Mouse (Mus musculus): ENCODE measurements around the gene 1110008P14Rik.
A peak's percentile ranks its signal among the peaks of the same experiment; 100 is the strongest.

1110008P14Rik gene

GRCm38 (mm10) chr2:32408429-32409424 lies 27.0 kb upstream of the 1110008P14Rik start:
- no peak for DNase-seq

GRCm38 (mm10) chr2:32407144-32407824 lies 25.5 kb upstream of the 1110008P14Rik start:
- DNase-seq, result no peak

GRCm38 (mm10) chr2:32404663-32405062 lies 22.9 kb upstream of the 1110008P14Rik start:
- DNase-seq, result peak; percentile 86 to 92

GRCm38 (mm10) chr2:32396695-32397094 lies 15.0 kb upstream of the 1110008P14Rik start:
- peak; percentile 15 to 27 for DNase-seq

GRCm38 (mm10) chr2:32395946-32396621 lies 14.3 kb upstream of the 1110008P14Rik start:
- peak; percentile 71 to 76 for DNase-seq

- peak; percentile 91 to 95 for DNase-seq
These were observed 13.8 kb upstream of the 1110008P14Rik start, which contains the start of gene Ptges2 for GRCm38 (mm10) chr2:32395484-32395945. TSS of gene Ptges2 (plus strand) at chr2:32395896.

- peak; percentile 66 to 70 for DNase-seq
These were observed 13.2 kb upstream of the 1110008P14Rik start for GRCm38 (mm10) chr2:32394973-32395372.

GRCm38 (mm10) chr2:32392063-32392462 lies 10.3 kb upstream of the 1110008P14Rik start:
- no peak for DNase-seq

- DNase-seq, result no peak
These were observed 9.1 kb upstream of the 1110008P14Rik start for GRCm38 (mm10) chr2:32390871-32391270.

GRCm38 (mm10) chr2:32389157-32389556 lies 7.4 kb upstream of the 1110008P14Rik start:
- DNase-seq, result no peak

- DNase-seq, result no peak
These were observed 6.2 kb upstream of the 1110008P14Rik start, which contains the start of gene Lcn2 for GRCm38 (mm10) chr2:32387706-32388490. TSS of gene Lcn2 (minus strand) at chr2:32388252.

GRCm38 (mm10) chr2:32382689-32383088 lies 951 bp upstream of the 1110008P14Rik start:
- no peak for DNase-seq

- DNase-seq, result peak; percentile 52 to 77
These were observed 480 bp downstream of the 1110008P14Rik start for GRCm38 (mm10) chr2:32381141-32381774.

- DNase-seq, result no peak
These were observed 1.7 kb downstream of the 1110008P14Rik start for GRCm38 (mm10) chr2:32380001-32380500.

GRCm38 (mm10) chr2:32376963-32377362 lies 4.8 kb downstream of the 1110008P14Rik start:
- no peak for DNase-seq

GRCm38 (mm10) chr2:32375317-32375940 lies 6.3 kb downstream of the 1110008P14Rik start:
- DNase-seq, result no peak

- no peak for DNase-seq
These were observed 7.5 kb downstream of the 1110008P14Rik start for GRCm38 (mm10) chr2:32374191-32374590.

- DNase-seq, result no peak
These were observed 14.4 kb downstream of the 1110008P14Rik start for GRCm38 (mm10) chr2:32367315-32367714.

GRCm38 (mm10) chr2:32364121-32364520 lies 17.6 kb downstream of the 1110008P14Rik start:
- DNase-seq, result no peak

GRCm38 (mm10) chr2:32363376-32364106 lies 18.2 kb downstream of the 1110008P14Rik start:
- DNase-seq, result peak in 1 of 2 experiments; percentile 37

Data from thymus, postnatal 36 days (tissue).